Mouse (Mus musculus) liver, embryonic 16.5 days (tissue): ENCODE results near the gene Abhd5. TPM values are rescaled to one million over a fixed set of nuclear protein-coding genes. Genes with fewer than 3 reads are reported as not detected.

Source experiments
- ATAC-seq: fragments of 200-750 bp; cut with Nextera tagmentation; 2 replicates; pipeline ENCODE4 v1.8.0; 2017; ENCODE audit warnings: low read depth, mild to moderate bottlenecking, moderate number of reproducible peaks, moderate library complexity
- H3K27ac ChIP-seq: fragments of 300-500 bp; sonication (generic); 2 replicates; pipeline ENCODE4 v1.5.1; 2014; ENCODE audit warnings: mild to moderate bottlenecking, low read length
- H3K27me3 ChIP-seq: fragments of 300-500 bp; sonication (generic); 2 replicates; pipeline ENCODE4 v1.6.1; 2014; ENCODE audit warnings: low read depth, low read length, mixed read lengths; ENCODE audit not compliant: control insufficient read depth, insufficient read depth
- H3K36me3 ChIP-seq: fragments of 300-500 bp; sonication (generic); 2 replicates; pipeline ENCODE4 v1.6.1; 2014; ENCODE audit warnings: mild to moderate bottlenecking; ENCODE audit not compliant: control insufficient read depth, insufficient read depth
- H3K4me1 ChIP-seq: fragments of 300-500 bp; sonication (generic); 2 replicates; pipeline ENCODE4 v1.6.1; 2014; ENCODE audit warnings: low read depth, low read length, mixed read lengths; ENCODE audit not compliant: control insufficient read depth
- H3K4me2 ChIP-seq: fragments of 300-500 bp; sonication (generic); 2 replicates; pipeline ENCODE4 v1.6.1; 2014; ENCODE audit warnings: low read depth, low read length, mixed read lengths
- H3K4me3 ChIP-seq: fragments of 300-500 bp; sonication (generic); 2 replicates; pipeline ENCODE4 v1.5.1; 2014; ENCODE audit warnings: low read depth, mild to moderate bottlenecking, low read length
- H3K9ac ChIP-seq: fragments of 300-500 bp; sonication (generic); 2 replicates; pipeline ENCODE4 v1.6.1; 2014; ENCODE audit warnings: low read depth, low read length
- H3K9me3 ChIP-seq: fragments of 300-500 bp; sonication (generic); replicated peaks from 2 replicates; pipeline ENCODE4 v1.6.1; 2016; ENCODE audit warnings: low read length; ENCODE audit not compliant: control insufficient read depth
- WGBS: fragments of 180-500 bp; shearing (Covaris S2); extraction: QIAGEN DNeasy Blood & Tissue Kit; methylation state at CpG from one replicate; pipeline ENCODE4 v1.1.7; 2014; ENCODE audit not compliant: insufficient replicate concordance; 5-methylcytosine and 5-hydroxymethylcytosine counted together
- polyA plus RNA-seq: library from polyadenylated mRNA; unstranded; fragments of >200 nt; fragmentation: Nextera tagmentation; extraction: Ambion mirVana; gene quantifications from 2 replicates; pipeline ENCODE4 v1.2.1, GENCODE M21; 2015

The Abhd5 gene
- polyA plus RNA-seq, 1 experiment from 2014 or later = 23.9 TPM

GRCm38 (mm10) chr9:122424941-122425608 is 73.7 kb downstream of the Abhd5 start:
- Histone ChIP-seq H3K4me3 (no peak overlapping the region), H3K4me2 (no peak overlapping the region), H3K36me3 (no peaks in the 10 kb centered on the region), H3K4me1 (no peaks in the 10 kb centered on the region), H3K27ac (no peak overlapping the region), H3K9me3 (no peaks in the 10 kb centered on the region), H3K27me3 (no peaks in the 10 kb centered on the region), H3K9ac (no peak overlapping the region)
- WGBS = 31% methylated on average over 14 of the region's 14 CpGs
- no peak for ATAC-seq

DNA sequence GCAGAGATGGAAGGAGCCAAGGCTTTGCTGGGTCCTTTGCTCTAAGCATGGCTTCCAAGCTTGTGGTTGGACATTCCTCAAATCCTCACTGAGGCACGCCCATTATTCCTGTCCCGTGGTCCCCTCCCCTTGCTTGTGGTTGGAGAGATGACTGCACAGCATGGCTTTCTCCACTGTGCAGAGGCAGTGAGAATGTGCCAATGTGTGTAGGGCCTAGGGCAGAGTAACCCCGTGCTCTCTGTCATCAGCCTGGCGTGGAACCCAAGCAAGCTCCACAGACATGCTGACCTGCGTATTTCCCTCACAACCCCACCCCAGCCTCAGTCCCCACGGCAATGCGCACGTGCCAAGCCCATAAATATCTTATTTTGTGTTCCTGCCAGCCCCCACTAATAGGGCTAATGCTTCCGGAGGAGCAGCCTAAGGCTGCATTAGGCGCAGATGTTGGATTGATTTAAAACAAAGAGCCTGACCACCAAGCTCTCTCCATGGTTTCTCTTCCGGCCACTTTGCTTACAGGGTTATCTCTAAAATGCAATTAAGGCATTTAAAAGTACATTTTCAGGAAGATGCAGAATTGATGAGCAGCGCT is 77.7 kb downstream of the Abhd5 start:
- no peaks in the 10 kb centered on the region for H3K4me1 ChIP-seq
- no peaks in the 10 kb centered on the region for H3K36me3 ChIP-seq
- no peak overlapping the region for H3K27ac ChIP-seq
- H3K4me2 ChIP-seq = no peak overlapping the region
- H3K9me3 ChIP-seq = no peaks in the 10 kb centered on the region
- H3K27me3 ChIP-seq = no peaks in the 10 kb centered on the region
- no peak for ATAC-seq
- WGBS = 67% methylated on average over 12 of the region's 12 CpGs
- no peak overlapping the region for H3K4me3 ChIP-seq
- H3K9ac ChIP-seq = no peak overlapping the region

GRCm38 (mm10) chr9:122429685-122430084 is 78.3 kb downstream of the Abhd5 start:
- 78% methylated on average over 1 of the region's 1 CpGs for WGBS
- no peaks in the 10 kb centered on the region for H3K36me3 ChIP-seq
- no peak for ATAC-seq

More at GRCm38 (mm10) chr9:122429685-122430084, 78.3 kb downstream of the Abhd5 start:
- H3K27me3 ChIP-seq = no peaks in the 10 kb centered on the region
- no peaks in the 10 kb centered on the region for H3K4me1 ChIP-seq
- H3K9me3 ChIP-seq = no peaks in the 10 kb centered on the region
- no peak overlapping the region for H3K27ac ChIP-seq
- no peak overlapping the region for H3K9ac ChIP-seq
- H3K4me3 ChIP-seq = no peak overlapping the region
- H3K4me2 ChIP-seq = no peak overlapping the region

Other genes with a start within 250 kb of the Abhd5 start
- gene Snrk, start 234.3 kb upstream of the Abhd5 start, polyA plus RNA-seq = 17.9 and 20.1 TPM in 2 replicates
- 12.6 and 16.3 TPM in 2 replicates for gene Ano10, start 57.2 kb upstream of the Abhd5 start, polyA plus RNA-seq